Mouse (Mus musculus) bone marrow macrophage, adult 2 months (primary cell): ENCODE data around the gene Zfp408.

Source experiments
- CTCF ChIP-seq: IDR thresholded peaks from 2 replicates; pipeline ENCODE4 v1.5.1; 2012; ENCODE audit warnings: low read depth, mild to moderate bottlenecking, low read length, moderate library complexity
- POLR2A ChIP-seq: IDR thresholded peaks from 2 replicates; pipeline ENCODE4 v1.6.1; 2012; ENCODE audit warnings: mild to moderate bottlenecking, low read depth, low read length, borderline replicate concordance

DNA sequence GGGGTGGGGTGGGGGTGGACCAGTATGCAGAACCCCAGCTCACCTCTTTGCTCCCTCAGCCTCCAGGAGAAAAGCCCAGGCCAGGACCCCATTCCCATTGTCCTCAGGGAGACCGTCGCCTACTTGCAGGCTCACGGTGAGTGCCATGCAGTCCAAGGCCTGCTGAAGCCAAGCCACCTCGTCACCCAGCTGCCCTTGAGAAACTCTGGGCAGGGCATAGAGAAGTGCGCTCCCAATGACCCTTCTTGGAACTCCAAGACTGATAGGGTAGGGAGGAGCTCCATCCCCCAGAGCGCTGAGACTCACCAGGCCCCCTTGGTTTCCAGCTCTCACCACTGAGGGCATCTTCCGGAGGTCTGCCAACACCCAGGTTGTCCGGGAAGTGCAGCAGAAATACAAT lies 19.7 kb upstream of the Zfp408 start:
- TF ChIP-seq CTCF: no peak
- TF ChIP-seq POLR2A: no peak
